Mouse (Mus musculus): ENCODE results near the gene Ly75. TPM values are rescaled to one million over a fixed set of nuclear protein-coding genes. Genes with fewer than 3 reads are reported as not detected.

Ly75 gene
- polyA plus RNA-seq, 1 experiment from 2014 or later = 0.91 TPM

GRCm38 (mm10) chr2:60393786-60394185 is 10.7 kb upstream of the Ly75 start:
- Histone ChIP-seq H3K9ac (no peak overlapping the region), H3K4me2 (no peak overlapping the region), H3K36me3 (no peaks in the 10 kb centered on the region), H3K4me3 (no peak overlapping the region), H3K4me1 (replicated peaks) (no peaks in the 10 kb centered on the region), H3K9me3 (no peaks in the 10 kb centered on the region), H3K27me3 (0 out of 2 replicates have a peak, but pooled peaks cover 3% of the 10 kb centered on the region), H3K27ac (no peak overlapping the region)
- ATAC-seq (ENCODE audit: low FRiP score) = no peak
- 76% methylated on average over 6 of the region's 6 CpGs for WGBS

- WGBS = 82% methylated on average over 4 of the region's 4 CpGs
- Histone ChIP-seq H3K27ac (no peak overlapping the region), H3K4me3 (no peak overlapping the region), H3K4me1 (replicated peaks) (no peaks in the 10 kb centered on the region), H3K4me2 (no peak overlapping the region), H3K27me3 (0 out of 2 replicates have a peak, but pooled peaks cover 3% of the 10 kb centered on the region), H3K9me3 (no peaks in the 10 kb centered on the region), H3K9ac (no peak overlapping the region), H3K36me3 (no peaks in the 10 kb centered on the region)
- ATAC-seq (ENCODE audit: low FRiP score) = no peak
Observed at GRCm38 (mm10) chr2:60392286-60392685, 9.2 kb upstream of the Ly75 start.

- H3K9me3 ChIP-seq = no peaks in the 10 kb centered on the region
- peaks cover 18% of the 10 kb centered on the region for H3K27me3 ChIP-seq
- no peak overlapping the region for H3K4me2 ChIP-seq
- H3K27ac ChIP-seq = no peak overlapping the region
- H3K9ac ChIP-seq = no peak overlapping the region
- no peak for ATAC-seq (ENCODE audit: low FRiP score)
- peaks cover 8% of the 10 kb centered on the region; the same call in 1 of the 2 replicates for H3K4me1 ChIP-seq (replicated peaks)
- H3K4me3 ChIP-seq = no peak overlapping the region
- 85% methylated on average over 3 of the region's 3 CpGs for WGBS
- H3K36me3 ChIP-seq = no peaks in the 10 kb centered on the region
Observed at GRCm38 (mm10) chr2:60387363-60387762, 4.3 kb upstream of the Ly75 start.

GRCm38 (mm10) chr2:60386835-60387234 is 3.7 kb upstream of the Ly75 start:
- 86% methylated on average over 2 of the region's 2 CpGs for WGBS
- H3K4me2 ChIP-seq = no peak overlapping the region
- H3K4me1 ChIP-seq (replicated peaks) = peaks cover 8% of the 10 kb centered on the region; the same call in 1 of the 2 replicates
- no peak overlapping the region for H3K9ac ChIP-seq
- no peak overlapping the region for H3K27ac ChIP-seq
- no peaks in the 10 kb centered on the region for H3K36me3 ChIP-seq
- no peaks in the 10 kb centered on the region for H3K9me3 ChIP-seq
- H3K4me3 ChIP-seq = no peak overlapping the region
- ATAC-seq (ENCODE audit: low FRiP score) = no peak
- peaks cover 24% of the 10 kb centered on the region for H3K27me3 ChIP-seq

DNA sequence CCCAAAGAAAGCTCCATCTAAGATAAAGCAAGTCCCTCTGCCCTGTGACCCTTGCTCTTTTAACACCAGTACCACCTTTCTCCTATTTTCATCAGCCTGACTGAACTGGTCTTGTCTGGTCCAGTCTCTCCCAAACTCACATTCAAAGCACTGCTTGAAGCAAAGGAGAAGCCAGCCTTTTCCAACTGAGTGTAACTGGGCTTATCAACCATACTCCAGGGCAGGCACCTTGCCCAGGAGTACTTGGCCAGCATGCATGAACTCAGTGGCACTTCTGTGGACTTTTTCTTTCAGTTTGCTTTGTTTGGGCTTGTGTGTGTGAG is 1.6 kb upstream of the Ly75 start:
- peaks cover 26% of the 10 kb centered on the region for H3K27me3 ChIP-seq
- no peak overlapping the region for H3K4me3 ChIP-seq
- H3K36me3 ChIP-seq = no peaks in the 10 kb centered on the region
- no peak overlapping the region for H3K4me2 ChIP-seq
- H3K4me1 ChIP-seq (replicated peaks) = peaks cover 8% of the 10 kb centered on the region; the same call in 1 of the 2 replicates
- H3K9me3 ChIP-seq = no peaks in the 10 kb centered on the region
- H3K9ac ChIP-seq = no peak overlapping the region
- no peak overlapping the region for H3K27ac ChIP-seq
- ATAC-seq (ENCODE audit: low FRiP score) = no peak

DNA sequence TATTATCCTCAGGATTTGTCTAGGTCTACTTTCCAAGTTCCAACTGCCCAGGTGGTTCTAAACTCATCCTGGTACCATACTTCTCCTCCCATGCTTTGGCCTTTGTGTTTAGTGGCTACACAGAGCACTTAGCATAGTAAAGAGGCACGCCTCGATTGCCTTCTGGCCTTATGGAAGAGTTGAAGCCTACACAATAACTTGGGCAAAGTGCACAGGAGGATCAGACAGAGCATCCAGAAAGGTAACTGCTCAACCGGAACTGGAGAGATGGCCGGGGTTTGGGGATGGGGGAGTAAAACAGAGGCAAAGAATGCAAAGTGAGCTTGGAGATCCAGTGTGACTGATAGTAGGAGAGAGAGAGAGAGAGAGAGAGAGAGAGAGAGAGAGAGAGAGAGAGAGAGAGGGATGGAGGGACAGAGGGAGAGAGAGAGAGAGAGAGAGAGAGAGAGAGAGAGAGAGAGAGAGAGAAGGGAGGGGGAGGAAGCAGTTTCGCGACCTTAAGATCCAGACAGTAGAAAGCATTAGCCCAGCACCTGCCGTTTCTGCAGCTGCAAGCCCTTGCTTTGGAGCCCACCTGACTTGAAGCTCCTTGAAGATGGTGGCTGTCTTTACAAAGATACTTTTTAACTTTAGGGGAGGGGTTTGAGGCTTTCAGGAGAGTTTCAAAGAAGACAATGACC is 1.1 kb upstream of the Ly75 start:
- Histone ChIP-seq H3K27ac (no peak overlapping the region), H3K4me3 (no peak overlapping the region), H3K36me3 (no peaks in the 10 kb centered on the region), H3K9me3 (no peaks in the 10 kb centered on the region), H3K27me3 (peaks cover 26% of the 10 kb centered on the region), H3K9ac (no peak overlapping the region), H3K4me2 (no peak overlapping the region), H3K4me1 (replicated peaks) (peaks cover 8% of the 10 kb centered on the region; the same call in 1 of the 2 replicates)
- 24% methylated on average over 7 of the region's 7 CpGs for WGBS
- no peak for ATAC-seq (ENCODE audit: low FRiP score)

GRCm38 (mm10) chr2:60382346-60382745 is 757 bp downstream of the Ly75 start:
- no peak overlapping the region for H3K4me2 ChIP-seq
- WGBS = 69% methylated on average over 3 of the region's 3 CpGs
- ATAC-seq (ENCODE audit: low FRiP score) = no peak
- H3K36me3 ChIP-seq = no peaks in the 10 kb centered on the region
- H3K9me3 ChIP-seq = no peaks in the 10 kb centered on the region
- H3K4me3 ChIP-seq = peak overlapping the region; percentile 59; the same call in 1 of the 2 replicates
- no peak overlapping the region for H3K9ac ChIP-seq
- peaks cover 26% of the 10 kb centered on the region for H3K27me3 ChIP-seq
- H3K27ac ChIP-seq = no peak overlapping the region
- H3K4me1 ChIP-seq (replicated peaks) = peaks cover 8% of the 10 kb centered on the region; the same call in 1 of the 2 replicates

DNA sequence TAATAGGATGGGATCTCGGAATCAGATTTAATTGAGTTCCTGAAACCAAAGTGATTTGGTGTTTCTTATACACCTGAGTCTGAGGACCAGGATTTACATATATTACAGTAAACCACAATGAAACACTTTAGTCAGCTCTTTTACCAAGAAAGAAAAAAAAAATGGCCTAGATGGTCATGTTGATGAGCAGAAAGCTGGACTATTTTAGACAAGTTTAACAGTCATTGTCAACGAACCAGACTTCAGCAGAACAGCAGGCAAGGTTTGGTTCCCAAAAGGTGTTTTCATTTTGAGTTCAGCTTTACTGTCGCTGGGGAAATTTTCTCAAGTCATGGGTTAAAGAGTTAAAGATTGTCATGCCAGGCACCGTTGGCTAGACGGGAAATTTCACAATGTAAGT is 5.8 kb downstream of the Ly75 start:
- WGBS = 92% methylated on average over 5 of the region's 5 CpGs
- no peak for ATAC-seq (ENCODE audit: low FRiP score)
- no peak overlapping the region for H3K27ac ChIP-seq
- peaks cover 9% of the 10 kb centered on the region for H3K27me3 ChIP-seq
- H3K9me3 ChIP-seq = no peaks in the 10 kb centered on the region
- no peak overlapping the region for H3K9ac ChIP-seq
- no peak overlapping the region for H3K4me2 ChIP-seq
- H3K4me3 ChIP-seq = no peak overlapping the region
- H3K4me1 ChIP-seq (replicated peaks) = no peaks in the 10 kb centered on the region
- H3K36me3 ChIP-seq = no peaks in the 10 kb centered on the region

GRCm38 (mm10) chr2:60375608-60376107 is 7.4 kb downstream of the Ly75 start:
- H3K4me1 ChIP-seq (replicated peaks) = no peaks in the 10 kb centered on the region
- no peaks in the 10 kb centered on the region for H3K27me3 ChIP-seq
- H3K4me2 ChIP-seq = no peak overlapping the region
- no peaks in the 10 kb centered on the region for H3K9me3 ChIP-seq
- no peaks in the 10 kb centered on the region for H3K36me3 ChIP-seq
- no peak overlapping the region for H3K4me3 ChIP-seq
- WGBS = 93% methylated on average over 15 of the region's 15 CpGs
- no peak for ATAC-seq (ENCODE audit: low FRiP score)
- no peak overlapping the region for H3K27ac ChIP-seq
- H3K9ac ChIP-seq = no peak overlapping the region

- H3K27ac ChIP-seq = no peak overlapping the region
- H3K4me3 ChIP-seq = no peak overlapping the region
- H3K4me1 ChIP-seq (replicated peaks) = no peaks in the 10 kb centered on the region
- no peak overlapping the region for H3K9ac ChIP-seq
- H3K36me3 ChIP-seq = no peaks in the 10 kb centered on the region
- ATAC-seq (ENCODE audit: low FRiP score) = no peak
- no peaks in the 10 kb centered on the region for H3K9me3 ChIP-seq
- H3K4me2 ChIP-seq = no peak overlapping the region
- H3K27me3 ChIP-seq = no peaks in the 10 kb centered on the region
- WGBS = 94% methylated on average over 8 of the region's 8 CpGs
Observed at GRCm38 (mm10) chr2:60375126-60375525, 8.0 kb downstream of the Ly75 start.

- no peaks in the 10 kb centered on the region for H3K4me1 ChIP-seq (replicated peaks)
- no peak overlapping the region for H3K27ac ChIP-seq
- H3K4me2 ChIP-seq = no peak overlapping the region
- H3K9me3 ChIP-seq = no peaks in the 10 kb centered on the region
- no peaks in the 10 kb centered on the region for H3K27me3 ChIP-seq
- no peak overlapping the region for H3K9ac ChIP-seq
- WGBS = 91% methylated on average over 5 of the region's 5 CpGs
- H3K36me3 ChIP-seq = no peaks in the 10 kb centered on the region
- ATAC-seq (ENCODE audit: low FRiP score) = no peak
- no peak overlapping the region for H3K4me3 ChIP-seq
Observed at GRCm38 (mm10) chr2:60370188-60370587, 12.9 kb downstream of the Ly75 start.

GRCm38 (mm10) chr2:60369454-60369853 is 13.6 kb downstream of the Ly75 start:
- Histone ChIP-seq H3K9me3 (no peaks in the 10 kb centered on the region), H3K9ac (no peak overlapping the region), H3K4me3 (no peak overlapping the region), H3K36me3 (no peaks in the 10 kb centered on the region), H3K4me2 (no peak overlapping the region), H3K4me1 (replicated peaks) (no peaks in the 10 kb centered on the region), H3K27ac (no peak overlapping the region), H3K27me3 (no peaks in the 10 kb centered on the region)
- no peak for ATAC-seq (ENCODE audit: low FRiP score)
- 93% methylated on average over 4 of the region's 4 CpGs for WGBS

DNA sequence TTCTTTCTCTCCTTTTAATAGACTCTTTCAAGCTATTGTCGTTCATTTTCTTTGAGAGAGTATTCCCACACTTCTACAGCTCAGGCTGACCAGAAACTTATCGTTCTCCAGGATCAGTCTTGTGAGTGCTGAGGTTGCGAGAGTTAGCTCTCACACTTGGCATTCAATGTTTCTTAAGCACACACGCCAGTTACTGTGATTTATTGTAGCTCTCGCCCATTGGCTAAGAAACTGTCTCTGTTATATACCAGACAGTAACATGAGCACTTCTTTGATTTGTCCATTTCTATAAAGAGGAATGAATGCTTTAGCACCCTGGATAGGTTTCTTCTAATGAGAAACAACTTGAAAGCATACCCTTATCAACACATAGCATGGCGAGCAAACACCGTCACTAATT is 15.2 kb downstream of the Ly75 start:
- no peak for ATAC-seq (ENCODE audit: low FRiP score)
- H3K36me3 ChIP-seq = no peaks in the 10 kb centered on the region
- H3K9ac ChIP-seq = no peak overlapping the region
- H3K4me1 ChIP-seq (replicated peaks) = no peaks in the 10 kb centered on the region
- H3K4me2 ChIP-seq = no peak overlapping the region
- WGBS = 92% methylated on average over 7 of the region's 7 CpGs
- no peak overlapping the region for H3K4me3 ChIP-seq
- H3K9me3 ChIP-seq = no peaks in the 10 kb centered on the region
- no peaks in the 10 kb centered on the region for H3K27me3 ChIP-seq
- no peak overlapping the region for H3K27ac ChIP-seq
